Mouse (Mus musculus) layer of hippocampus, postnatal 36 days (tissue): ENCODE measurements at regions not wholly inside any gene's neighbourhood (a gene's known extent, or its start where the extent isn't known, plus 50 kb on each side); places are given as distances from the start of the nearest gene placed in this dataset.

Experiments
- DNase-seq, 2 experiments: peaks; one replicate each; pipeline ENCODE4 v3.0.0; 2022

DNA sequence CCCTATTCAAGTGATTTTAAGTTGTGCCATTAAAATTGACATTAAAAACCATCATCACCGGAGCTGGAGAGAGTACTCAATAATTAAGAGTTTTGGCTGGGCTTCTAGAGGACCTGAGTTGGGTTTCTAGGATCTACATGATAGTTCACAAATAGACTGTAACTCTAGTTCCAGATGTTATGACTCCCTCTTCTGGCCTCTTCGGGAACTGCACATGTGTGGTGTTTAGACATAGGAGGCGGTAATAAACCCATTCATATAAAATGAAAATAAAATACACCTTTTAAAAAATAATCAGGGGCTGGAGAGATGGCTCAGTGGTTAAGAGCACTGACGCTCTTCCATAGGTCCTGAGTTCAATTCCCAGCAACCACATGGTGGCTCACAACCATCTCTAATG, 227.1 kb upstream of the Vstm2b start:
- no peak for DNase-seq

DNA sequence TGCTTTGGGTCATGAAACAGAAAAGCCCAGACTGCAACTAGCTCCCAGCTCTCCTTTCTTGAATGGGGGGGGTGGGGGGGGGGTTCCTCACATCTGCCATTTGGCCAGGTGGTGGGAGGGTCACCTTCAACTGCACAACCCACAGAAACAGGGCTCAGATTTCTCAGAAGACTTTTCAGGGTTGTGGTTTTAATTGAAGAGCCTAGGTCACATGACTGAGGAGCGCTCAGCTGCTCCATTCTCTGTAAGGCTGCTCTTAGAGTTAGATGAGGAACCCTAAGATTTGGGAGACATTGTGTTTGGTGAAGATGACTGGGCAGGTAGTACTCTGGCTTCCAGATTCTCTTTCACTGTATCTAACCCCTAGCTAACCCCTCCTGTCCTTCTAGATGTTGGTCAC, 225.8 kb upstream of the Vstm2b start:
- DNase-seq = no peak

DNA sequence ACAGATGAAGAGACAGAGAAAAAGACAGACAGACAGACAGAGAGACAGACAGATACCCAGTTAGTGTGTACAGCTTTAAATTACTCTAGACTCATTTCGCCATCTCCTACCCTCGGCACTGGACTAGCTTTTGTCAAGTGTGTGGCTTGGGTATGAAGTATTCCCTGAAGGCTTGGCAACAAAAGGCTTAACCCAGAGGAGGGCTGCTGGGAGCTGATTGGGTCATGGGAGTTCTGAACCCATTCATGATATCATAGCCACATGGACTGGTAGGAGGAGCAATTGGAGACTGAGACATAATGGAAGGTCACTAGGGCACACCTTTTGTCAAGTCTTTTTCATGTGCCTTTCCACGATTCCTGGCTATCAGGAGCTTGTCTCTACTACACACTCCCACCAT, 223.7 kb upstream of the Vstm2b start:
- no peak for DNase-seq

DNA sequence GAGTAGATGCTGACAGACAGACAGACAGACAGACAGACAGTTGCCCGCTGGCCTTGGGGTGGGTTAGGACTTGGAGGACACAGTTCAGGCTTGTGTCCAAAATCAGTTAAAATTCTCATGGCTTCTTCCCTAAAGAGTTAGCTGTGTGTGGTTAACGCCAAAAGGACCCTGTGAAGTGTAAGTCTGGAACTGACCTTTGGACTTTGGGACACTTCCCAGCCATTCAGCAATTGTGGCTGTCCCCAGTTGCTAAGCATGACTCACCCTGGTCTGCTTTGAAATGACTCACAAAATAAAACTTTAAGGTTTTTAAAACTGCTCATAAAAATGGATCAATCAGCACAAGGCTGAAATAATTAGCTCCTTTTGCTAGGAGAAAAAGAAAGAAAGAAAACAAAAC, 220.5 kb upstream of the Vstm2b start:
- no peak for DNase-seq

DNA sequence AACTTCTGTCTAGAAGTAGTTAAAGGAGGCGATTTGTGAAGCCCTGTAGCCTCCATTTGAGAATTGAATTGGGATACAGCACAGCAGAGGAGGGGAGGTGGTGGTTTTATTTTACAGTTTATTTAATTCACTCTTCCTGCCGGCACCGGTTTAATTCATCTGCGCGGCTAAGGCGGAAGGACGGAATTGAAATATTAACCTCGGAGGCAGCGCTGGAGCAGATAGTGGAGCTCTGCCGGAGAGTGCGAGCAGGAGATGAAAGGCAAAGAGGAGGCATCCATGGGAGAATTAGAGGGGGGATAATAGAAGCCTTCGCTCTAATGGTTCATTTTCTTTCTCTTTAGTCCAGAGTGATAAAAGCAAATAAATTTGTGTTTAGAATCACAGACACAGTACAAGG, 217.6 kb upstream of the Vstm2b start:
- DNase-seq = no peak

DNA sequence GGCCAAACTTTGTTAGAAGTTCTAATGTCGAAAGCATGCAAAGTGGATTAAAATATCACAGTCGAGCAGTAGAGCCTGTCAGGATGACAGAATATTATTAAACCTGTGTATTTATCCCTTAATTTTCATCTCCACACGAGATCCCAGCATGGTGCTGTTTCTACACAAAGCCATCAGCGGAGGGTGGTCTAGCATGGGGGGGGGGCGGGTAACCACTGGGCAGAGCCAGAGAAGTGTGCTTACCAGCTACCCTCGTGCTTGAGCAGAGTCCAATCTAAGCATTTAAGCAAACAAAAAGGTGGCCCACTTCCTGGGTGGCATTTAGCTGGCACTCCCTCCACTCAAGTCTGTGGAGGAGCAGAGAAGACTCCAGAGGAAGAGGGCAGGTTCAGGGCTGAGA, 217.1 kb upstream of the Vstm2b start:
- DNase-seq = no peak

DNA sequence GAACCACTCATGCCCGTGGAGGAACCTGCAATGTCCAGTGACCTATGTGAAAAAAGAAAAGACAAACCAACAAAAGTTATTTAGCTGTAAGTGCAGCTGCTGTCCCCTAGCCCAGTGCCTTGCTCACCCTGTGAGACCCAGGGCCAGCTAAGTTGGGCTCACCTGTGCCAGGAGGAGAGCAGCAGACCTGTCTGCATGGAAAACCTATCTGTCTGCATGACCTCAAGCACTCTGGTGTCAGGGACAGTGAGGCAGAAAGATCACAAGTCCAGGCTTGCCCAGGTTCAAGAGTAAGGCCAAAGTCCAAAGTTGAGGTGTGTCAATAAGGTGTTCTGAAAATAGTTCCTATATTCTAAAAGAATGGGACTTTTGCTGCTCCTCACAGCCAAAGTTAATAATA, 215.0 kb upstream of the Vstm2b start:
- no peak for DNase-seq

DNA sequence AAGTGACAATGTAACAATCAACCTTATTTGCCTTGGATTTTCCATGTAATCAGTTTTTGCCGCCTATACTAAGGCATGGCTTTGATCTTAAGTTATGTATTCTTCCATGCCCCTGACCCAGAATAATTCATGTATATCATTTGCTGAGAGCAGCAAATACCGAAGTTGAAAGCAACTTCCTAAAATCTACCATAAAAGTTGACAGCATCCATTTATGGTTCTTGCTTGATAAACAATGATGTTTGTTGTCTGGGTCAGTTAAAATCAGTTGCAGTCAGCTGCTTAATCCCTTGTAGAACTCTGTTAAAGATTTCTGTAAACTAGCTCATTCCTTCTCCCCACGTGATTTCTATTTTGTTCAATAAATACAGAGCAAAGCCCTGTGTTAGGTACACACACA, 214.5 kb upstream of the Vstm2b start:
- no peak for DNase-seq

DNA sequence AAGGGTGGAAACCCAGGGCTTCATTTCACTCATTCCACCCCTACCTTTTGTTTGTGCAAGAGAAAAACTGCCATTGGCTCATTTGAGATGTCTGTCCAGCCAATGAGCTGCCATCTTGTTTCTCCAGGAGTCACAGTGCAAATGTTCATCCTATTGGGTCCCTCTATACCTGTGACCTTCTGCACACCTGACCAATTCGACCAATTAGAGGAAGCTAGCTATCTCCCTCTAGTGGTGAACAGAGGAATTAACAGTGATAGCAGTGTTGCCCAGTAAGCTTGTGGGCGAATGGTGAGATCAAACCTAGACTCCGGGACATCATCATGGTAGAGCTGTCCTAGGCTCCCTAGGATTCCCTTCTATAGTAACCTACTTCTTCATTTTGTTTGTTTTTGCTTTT, 211.1 kb upstream of the Vstm2b start:
- DNase-seq = no peak

DNA sequence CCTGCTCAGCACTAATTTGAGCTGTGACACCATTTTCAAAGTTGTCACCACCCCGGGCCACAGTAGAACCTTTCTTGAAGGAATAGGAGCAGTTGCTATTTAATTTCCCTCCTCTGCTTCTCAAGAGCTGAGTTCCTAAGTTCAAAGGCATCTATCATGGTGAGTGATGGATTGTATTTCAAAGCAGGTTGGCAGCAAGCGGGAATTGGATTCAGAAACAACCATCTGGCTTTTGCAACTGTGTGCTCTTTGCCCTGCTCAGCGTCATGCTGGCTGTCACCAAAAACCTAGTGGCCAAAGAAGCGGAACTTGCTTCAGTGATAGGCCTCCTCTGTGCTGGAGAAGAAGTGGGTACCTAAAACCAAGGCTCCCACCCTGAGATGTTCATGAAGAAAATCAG, 209.6 kb upstream of the Vstm2b start:
- no peak for DNase-seq

DNA sequence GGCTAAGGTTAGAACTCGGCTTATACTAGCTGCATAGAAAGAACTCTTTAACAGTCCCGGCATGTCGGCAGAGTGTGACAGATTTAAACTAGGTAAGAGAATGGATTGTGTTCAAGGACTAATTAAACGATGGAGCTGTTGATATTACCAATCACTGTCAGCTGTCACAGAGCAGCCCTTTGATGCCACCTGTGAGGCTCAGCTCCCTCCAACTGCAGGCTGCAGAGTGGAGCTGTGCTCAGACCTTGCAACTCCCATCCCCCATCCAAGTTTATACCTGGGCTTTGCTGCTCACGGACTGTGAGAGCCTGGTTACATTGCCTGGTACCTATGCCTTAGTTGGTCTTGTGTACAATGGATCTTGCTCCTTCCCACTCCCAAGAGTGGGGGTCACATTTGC, 204.4 kb upstream of the Vstm2b start:
- no peak for DNase-seq

DNA sequence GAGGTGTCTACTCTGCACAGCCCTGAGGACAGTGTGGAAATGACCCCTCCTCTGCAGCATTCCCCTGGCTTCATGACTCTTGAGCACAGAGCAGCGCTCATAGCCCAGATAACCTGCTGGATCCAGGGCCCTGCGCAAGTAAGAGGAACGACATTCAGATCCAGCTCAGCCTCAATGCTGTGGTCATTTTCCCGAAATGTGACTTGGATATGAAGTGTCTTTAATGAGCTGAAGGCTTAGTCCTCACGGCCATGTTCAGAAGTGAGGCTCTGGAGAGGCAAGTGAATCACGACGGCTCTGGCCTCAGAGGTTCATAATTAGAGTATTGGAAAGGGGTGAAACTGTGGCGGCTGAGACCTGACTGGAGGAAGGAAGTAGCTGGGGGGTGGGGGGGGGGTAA, 200.6 kb upstream of the Vstm2b start:
- DNase-seq = no peak

DNA sequence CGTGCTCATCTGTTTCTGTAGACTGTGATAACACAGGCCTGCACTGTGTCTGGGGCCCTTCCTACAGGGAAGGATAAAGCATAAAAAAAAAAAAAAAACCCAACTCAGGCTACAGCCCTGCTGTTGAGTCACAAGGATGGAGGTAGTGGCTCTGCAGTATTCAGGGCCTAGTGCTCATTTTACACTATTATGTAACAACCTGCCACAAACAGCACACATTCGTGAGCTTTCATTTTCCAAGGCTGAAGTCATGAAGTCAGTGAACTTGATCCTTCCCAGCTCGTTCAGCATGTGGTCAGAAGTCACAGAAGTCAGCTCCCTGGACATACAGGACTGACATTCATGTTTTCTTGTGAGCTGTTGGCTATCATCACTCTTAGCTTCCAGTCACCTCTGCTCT, 199.8 kb upstream of the Vstm2b start:
- no peak for DNase-seq

DNA sequence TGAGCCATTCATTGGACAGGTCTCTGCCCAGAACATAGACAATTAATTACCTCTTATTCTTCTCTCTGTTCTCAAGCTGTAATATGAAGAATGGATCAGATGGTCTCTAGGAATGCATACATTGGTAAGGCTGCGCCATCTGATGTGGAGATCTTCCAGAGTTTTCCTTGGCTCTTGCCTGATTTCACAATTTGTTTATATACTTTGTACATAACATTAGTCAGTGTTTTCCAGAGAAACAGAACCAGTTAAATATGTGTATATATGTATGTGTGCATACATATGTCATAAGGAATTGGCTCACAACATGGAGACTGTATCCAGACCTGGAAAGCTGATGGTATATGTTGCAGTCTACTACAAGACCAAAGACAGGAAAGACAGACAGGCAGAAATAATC, 198.5 kb upstream of the Vstm2b start:
- no peak for DNase-seq

DNA sequence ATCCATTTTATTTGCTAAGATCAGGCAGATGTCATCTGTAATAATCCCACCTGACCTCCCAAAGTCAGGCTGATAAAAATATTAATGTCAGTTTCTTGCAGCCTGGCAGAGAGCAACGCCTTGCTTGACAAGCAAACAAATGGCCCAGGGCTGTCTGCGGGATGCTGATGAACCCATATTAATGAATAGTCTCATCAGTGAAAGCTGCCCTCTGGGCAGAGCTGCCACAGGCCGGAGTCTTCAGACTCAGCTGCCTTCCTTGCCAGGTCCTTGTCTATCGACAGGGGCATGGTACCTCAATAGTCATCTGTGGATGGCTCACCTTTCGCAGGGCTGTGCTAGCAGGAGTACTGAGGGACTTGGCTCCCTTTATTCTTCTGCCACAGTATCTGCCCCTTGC, 197.5 kb upstream of the Vstm2b start:
- DNase-seq = no peak

DNA sequence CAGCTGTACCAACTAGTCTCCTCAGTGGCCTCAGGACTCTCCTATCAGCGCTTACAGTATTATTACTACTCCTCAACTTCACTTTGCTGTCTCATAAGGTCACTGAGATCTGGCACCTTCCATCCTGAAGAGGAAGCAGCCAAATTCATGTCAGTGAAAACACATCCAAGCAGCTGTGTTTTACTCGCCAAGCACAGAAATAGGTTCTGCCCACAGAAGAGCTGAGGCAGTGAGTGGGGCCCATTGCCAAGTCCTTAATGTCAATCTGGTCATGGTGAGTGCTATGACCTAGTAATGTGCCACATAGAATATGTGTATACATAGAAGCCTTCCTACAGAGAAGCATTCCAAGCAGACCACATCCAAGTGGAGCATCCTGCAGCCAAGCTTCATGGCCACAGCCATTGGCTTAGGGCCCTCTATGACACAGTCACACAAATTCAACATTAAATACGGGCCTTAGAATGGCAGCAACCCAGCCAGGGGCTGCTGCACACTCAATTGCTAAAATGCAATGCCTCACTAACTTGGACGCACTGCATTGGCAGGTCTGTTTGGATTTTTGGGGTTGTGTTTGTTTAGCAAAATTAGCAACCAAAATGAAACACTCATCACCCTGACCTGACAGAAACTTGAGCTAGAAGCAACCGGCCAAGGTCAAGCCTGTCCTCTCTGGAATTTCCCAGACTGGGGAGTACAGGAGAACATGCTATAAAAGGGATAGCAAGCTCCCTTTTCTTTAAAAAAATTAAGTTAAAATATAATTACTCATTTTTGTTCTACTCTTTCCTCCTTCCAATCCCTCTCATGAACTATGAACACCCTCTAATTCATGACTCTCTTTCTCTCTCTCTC, 195.7 kb upstream of the Vstm2b start:
- DNase-seq = no peak

DNA sequence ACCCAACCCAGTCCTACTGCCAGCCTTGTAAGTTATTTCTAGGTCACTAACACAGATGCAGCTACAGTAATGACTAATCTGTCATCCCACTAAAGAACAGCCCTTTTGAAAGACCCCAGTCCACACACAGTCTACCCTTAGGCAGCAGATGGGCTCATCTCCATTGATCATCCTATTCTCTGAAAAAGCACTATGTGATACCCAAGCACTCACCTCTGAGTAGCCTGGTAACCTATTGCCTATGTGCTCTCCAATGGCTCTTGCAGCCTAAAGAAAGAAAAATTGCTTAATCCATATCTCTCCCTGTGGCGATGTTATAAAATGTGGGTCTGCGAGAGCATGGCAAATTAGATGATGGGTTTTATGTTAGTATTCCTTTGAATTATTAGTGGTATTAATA, 189.9 kb upstream of the Vstm2b start:
- no peak for DNase-seq

DNA sequence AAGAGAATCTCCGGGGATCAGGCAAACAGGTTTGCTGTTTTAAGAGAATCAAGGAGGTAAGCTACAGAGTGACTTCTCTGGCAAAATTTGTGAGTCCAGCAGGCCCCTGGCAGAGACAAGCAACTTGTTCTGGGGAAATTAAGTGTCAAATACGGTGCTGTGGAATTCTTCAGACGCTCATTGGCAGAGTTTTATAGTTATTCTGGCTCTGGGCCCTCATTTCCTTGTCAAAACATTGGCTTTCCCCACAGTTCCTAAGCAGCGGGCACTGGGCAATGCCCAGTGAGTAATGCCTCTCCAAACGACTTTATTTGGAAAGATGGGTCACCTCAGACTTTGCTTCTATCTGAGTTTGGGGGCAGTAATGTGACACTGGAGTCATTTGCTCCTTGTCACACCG, 180.1 kb upstream of the Vstm2b start:
- DNase-seq = no peak

DNA sequence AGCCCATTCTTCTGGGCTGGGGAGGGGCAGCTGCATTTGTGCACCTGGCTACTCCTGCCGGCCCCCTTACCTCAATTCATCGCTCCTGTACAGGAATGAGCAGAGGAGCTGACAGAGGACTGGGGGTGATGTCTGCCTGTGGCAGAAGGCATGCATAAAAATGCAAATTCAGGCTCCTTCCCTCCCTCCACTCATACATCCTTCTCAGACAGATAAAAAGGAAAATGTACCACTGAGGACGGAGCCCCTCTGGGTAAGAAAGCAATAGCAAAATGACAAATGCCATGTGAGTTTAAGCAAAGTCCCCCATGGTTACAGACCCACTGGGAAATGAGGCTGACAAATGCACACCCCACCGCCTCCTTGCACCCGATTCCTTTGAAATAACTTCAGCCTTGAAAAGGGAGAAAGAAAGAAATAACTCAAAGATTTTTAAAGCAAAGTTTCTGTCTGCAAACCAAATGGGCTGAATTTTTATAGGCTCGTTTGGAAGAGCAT, 161.1 kb upstream of the Vstm2b start:
- DNase-seq = no peak

DNA sequence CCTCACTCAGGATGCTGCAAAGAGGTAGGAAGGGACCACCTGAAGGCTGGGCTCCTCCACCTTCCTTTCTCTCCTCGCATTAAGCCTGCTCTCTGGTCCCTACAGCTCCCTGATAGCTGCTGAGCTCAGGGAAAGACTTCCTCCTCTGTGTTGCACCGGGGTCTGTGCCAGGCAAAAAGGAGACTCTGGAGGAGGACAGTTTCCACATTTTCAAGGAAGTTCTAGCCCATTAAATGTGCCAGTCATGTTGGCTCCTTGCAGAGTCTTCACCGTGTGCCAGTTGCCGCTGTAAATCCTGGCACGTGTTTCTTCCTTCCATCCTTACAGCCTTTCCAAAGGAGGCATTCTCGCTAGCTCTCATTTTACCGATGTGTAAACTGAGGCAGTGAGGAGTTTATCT, 160.6 kb upstream of the Vstm2b start:
- DNase-seq = no peak

DNA sequence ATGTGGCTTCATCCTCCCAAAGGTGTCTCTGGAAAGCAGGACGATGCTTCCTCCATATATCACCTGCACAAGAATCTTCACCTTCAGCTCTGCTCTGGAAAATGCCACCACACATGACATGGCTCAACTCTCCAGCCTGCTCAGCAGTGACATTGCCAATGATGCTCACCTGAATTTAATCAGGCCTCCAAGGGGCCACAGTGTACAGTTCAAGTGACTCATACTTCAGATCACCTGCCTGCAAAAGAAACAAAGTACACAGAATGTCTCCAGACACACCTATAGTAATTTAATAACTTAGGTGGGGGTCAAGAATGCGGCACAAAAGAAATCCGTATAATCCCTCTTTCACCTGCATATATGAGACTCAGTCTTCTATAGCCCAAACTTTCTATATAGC, 160.0 kb upstream of the Vstm2b start:
- DNase-seq = no peak

DNA sequence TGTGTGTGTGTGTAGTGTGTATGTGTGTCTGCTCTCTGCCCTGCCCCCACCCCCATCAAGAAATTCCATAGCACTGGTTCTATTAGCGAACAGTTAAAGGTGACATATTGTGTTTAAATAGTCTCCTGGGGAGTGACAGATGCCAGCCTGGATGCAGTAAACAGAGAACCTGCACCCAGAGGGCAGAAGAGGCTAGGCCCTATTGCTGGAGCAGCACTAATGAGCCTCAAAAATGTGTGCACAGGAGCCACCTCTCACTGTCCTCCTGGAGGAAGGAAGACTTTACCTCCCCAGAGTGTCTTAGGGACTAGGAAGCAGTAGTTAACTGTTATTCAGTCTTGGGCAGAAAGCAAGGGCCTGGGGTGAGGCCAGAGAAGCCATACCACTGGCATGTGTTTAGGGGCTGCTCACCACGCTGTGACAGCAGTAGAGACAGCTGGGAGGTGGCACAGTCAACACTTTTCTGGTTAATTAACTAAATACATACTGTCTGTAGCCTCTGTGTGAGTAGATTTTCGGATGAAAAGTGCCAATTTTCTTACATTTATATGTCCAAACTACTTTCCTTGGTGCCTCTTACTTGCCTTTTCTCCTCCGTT, 155.5 kb upstream of the Vstm2b start:
- no peak for DNase-seq

DNA sequence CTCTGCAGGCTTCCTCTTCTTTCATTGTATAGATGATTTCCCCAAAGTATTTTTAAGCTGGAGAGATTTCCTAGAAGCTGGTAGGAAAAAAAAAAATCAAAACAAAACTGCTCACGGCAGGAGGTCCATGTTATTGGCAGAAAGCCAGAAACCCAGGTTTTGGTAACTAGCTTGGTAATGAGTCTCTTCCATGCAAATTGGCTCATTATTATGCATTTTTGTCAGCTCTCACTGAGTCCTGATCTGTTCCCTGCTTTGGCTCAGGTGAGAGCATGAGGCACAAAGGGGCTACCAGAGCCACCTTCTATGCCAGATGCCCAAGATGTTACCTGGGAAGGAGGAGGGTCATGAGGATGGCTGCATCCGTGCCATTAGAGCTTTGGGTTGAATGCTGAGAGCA, 146.3 kb upstream of the Vstm2b start:
- DNase-seq = no peak

DNA sequence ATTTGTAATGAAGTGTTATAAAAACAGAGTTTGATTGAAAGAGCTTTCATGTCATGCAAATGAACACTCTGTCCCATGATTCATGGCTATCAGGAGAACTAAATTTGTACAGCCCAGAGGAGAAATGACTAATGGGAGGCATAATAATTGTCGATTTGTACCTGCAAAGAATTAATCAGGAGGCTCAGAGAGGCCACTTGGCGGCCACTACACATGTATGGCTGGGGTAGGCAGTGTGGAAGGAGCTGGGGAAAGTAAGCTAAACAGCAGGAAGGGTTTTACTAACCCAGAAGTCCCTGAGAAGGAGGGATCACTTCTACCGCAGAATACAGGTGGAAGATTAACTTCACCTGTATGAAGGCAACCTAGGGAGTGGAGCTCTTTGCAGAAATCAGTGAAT, 145.9 kb upstream of the Vstm2b start:
- no peak for DNase-seq

DNA sequence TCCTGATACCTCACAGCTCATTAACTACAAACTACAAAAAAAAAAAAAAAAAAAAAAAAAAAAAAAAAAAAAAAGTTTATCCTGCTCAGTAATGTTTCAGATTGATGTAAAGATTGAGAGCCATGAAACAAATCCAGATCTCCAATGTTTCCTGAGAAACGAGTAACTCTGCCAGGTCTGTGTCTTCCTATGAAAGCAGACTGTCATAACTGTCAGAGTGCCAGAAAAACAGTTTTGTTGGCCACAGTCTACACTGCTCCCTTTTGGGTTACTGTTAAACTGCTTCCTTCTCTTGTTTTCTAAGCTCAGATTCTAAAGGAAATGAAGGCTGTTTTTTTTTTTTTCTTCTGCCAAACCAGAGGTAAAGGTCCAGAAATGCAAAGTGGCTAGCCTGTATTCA, 144.6 kb upstream of the Vstm2b start:
- DNase-seq = no peak
